Mouse (Mus musculus): ENCODE results near the gene Msmb.
"Not testable (repeated sequence)": the region's sequence is repeated elsewhere in the genome, so short reads cannot be mapped to it uniquely, and the experiment has no call there.

Gene Msmb

DNA sequence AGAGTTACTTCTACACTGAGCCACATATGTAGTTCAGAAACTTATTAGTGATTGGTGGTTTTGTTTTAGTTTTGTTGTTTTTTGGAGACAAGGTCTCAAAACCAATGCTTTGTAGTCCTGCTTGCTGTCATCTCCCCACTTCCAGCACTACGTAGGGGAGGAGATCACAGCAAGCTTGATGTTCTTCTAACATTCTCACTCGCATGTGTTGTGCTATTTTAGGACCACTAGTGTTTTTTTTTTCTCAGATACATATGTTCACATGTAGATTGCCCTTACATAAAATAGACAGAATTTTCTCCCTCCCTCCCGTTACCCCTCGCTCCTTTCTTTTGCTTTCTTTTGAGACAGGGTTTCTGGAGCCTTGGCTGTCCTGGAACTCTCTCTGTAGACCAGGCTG is 28.3 kb downstream of the Msmb start:
- intact Hi-C loops (cut with DNase I), result no loop called here

DNA sequence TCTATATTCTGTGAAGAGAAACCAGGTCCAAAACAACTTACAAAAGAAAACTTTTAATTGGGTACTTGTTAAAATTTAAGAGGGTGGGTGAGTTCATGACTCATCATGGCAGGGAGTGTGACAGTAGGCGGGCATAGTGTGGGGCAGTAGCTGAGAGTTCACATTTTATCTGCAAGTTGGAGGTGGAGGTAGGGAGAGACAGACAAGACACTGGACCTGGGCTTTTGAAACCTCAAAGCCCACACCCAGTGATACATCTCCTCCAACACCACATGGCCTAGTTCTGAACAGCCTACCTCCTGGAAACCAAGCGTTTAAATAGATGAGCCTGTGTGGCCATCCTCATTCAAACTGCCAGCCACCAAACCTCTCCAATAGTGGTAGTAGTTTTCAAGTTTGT is 33.5 kb downstream of the Msmb start:
- intact Hi-C loops (cut with DNase I), result no loop called here

DNA sequence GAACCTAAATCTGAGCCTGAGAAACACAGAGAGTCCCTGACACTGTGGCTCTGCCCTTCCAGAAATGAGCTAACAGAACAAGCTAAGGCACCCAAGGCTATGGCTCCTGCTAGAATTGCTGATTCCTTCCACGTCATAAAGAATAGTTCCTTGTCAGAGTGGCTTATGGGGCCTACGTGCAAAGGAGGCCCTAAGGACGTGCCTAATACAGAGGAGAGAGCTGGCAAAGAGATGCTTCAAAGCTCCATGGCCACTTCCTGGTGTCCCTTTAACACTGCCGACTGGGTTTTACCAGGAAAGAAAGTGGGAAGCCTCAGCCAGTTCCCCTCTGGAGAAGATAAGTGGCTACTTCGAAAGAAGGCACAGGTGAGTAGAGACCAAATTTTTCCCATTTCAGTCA is 34.8 kb downstream of the Msmb start:
- intact Hi-C loops (cut with DNase I), result not testable (repeated sequence)

DNA sequence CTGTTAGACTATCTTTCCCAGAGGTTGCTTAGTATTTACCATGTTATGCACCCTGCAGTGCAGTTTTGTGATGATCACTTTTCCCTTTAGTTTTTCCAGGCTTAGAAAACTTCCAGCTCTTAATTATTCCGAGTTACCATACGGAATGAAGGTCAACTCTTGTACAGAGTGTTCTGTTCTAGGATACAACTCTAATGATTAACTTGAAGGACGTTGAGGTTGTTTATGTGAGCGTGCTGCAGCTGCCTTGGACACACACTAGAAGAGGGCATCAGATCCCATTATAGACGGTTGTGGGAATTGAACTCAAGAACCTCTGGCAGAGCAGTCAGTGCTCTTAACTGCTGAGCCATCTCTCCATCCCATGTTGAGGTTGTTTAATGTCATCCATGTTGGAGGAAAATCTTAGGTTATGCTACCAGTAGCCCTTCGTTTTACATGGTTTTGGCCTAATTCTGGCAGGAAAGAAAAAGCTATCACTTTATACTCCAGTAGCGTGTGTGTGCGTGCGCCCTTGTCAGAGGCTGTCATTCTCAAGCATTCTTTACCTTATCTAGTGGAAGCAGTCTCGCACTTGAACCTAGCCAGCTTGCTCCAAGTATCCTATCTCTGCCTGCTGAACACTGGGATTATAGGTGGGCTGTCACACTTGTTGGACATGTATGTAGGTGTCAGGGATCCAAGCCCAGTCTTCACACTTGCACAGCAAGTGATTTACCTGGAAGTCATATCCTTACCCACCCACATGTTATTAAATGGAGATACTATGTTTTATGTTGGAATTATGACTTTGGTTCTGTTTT is 37.8 kb downstream of the Msmb start:
- intact Hi-C loops (cut with DNase I), result no loop called here

DNA sequence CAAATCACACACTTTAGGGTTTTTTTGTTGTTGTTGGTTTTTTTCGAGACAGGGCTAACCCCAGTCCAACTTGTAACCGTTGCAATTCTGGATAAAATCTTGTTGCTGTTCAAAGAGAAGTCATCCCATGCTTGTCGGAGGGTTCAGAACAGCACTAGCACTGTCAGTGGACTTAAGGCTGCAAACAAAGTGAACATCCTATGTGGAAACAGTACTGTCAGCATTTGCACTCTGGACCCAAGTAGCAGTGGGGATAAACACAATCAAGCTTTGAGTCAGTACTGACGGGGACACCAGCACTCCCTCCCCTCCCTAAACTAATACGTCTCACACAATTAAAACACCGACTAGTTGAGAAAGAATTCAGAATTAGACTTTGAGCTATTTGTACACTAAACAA is 39.0 kb downstream of the Msmb start:
- intact Hi-C loops (cut with DNase I), result no loop called here

DNA sequence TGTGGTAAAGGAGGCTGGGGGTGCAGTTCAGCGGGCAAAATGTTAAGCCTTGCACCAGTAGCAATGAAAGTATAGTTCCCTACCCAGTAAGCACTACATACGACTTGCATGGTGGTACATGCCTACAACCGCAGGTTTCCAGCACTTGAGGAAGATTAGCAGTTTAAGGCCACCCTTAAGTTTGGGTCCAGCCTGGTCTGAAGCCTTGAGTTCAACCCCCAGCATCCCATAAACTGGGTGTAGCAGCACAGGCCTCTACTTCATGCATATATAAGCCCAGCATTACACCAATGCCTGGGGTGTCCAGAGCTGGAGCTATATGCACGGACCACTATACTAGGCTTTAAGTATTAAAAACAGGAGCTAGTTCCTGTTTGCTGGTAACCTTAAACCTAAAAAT is 42.0 kb downstream of the Msmb start:
- intact Hi-C loops (cut with DNase I), result no loop called here

DNA sequence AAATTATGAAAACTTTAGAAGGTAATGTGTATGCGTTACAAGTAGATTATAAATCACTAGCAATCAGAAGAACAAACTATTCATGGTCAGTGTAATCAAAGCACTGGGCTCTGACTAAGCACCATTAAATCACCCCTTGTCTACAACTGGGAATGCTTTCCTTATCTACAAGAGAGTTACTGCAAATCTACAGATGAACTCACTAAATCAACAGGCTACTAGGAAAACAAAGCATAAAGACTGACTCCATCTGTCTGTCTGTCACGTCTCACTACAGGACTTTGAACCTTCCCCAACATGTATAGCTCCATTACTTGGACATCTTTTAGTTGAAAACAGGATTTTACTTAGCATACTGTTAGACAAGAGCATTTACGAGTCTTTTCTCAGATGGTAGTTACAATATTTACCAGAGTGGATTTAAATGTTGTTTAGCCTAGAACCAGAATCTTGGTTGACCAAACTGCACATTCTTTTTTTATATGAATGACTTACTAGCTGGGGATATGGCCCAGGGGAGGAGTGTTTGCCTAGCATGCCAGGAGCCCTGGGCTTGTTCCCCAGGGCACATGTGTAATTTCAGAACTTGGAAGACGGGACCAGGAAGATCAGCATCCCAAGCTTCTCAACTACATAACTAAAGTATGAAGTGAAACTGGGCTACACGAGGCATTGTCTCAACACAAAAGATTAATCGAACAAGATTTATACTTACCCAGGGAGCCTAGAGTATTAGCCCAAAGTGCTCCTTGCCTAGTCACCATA is 49.0 kb downstream of the Msmb start:
- intact Hi-C loops (cut with DNase I), result no loop called here

DNA sequence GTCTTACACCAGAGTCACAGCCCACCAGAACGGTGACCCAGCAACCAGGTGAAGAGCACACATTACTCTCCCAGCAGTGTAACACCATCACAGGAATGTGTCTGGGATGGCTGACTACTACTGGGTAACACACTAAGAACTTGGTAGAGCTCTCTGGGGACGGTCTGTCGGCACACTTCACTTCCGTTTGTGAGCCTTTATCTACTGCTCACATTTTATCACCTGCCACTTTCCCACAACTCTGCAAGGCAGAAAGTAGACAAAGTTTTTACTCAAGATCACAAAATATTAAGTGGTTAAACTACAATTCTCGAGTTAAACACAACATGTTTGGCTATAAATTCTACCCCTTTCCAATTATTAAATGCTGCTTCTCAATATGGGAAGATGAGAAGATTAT is 50.1 kb downstream of the Msmb start:
- intact Hi-C loops (cut with DNase I), result no loop called here

DNA sequence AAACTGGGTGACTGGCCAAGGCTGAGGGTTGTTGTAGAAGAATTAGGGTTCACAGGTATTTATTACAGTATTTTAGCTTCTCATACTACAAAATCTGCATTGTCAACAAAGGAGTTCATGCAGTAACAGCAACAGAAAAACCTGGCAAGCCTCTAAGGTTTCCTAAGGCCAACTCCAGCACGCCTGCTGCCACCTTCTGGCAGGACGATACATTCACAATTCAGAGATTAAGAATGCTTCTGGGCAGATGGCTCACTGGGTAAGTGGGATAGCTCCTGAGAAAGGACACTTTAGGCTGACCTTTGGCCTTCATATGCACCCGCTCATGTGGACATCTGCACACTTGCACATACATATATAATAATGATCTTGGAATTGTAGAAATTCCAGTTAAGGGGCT is 50.6 kb downstream of the Msmb start:
- intact Hi-C loops (cut with DNase I), result no loop called here

DNA sequence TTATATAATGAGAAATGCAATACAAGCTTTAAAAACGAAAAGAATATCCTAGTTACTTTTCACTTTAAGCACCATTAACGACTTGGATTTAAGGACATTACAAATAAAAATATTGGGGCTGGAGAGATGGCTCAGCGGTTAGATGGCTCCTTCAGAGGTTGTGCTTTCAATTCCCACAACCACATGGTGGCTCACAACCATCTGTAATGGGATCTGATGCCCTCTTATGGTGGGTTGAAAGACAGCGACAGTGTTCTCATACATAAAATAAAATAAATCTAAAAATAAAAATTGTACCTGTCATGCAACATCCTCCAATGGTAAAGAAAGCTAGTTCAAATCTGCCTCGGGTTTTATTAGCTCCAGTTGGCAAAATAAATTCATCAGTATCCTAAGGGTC is 51.7 kb downstream of the Msmb start:
- intact Hi-C loops (cut with DNase I), result not testable (repeated sequence)

DNA sequence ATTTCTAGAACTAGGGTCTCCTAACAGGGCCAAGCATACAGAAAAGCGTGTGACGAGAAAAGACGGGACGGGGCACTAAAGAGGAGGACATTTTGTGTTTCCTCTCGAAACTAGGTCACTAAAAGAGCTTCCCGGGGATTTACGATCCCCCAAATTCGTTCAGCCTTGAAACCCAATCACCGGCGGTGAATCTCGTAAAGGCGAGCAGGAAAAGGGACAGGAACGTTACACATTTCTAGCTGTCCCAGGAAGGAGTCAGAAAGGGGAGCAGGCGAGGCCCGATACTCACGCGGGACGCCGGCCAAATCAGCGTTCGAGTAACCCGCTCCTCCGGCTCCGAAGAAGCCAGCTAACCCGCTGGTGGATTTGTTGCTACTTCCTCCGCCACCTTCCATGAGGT is 59.5 kb downstream of the Msmb start:
- intact Hi-C loops (cut with DNase I), result no loop called here

DNA sequence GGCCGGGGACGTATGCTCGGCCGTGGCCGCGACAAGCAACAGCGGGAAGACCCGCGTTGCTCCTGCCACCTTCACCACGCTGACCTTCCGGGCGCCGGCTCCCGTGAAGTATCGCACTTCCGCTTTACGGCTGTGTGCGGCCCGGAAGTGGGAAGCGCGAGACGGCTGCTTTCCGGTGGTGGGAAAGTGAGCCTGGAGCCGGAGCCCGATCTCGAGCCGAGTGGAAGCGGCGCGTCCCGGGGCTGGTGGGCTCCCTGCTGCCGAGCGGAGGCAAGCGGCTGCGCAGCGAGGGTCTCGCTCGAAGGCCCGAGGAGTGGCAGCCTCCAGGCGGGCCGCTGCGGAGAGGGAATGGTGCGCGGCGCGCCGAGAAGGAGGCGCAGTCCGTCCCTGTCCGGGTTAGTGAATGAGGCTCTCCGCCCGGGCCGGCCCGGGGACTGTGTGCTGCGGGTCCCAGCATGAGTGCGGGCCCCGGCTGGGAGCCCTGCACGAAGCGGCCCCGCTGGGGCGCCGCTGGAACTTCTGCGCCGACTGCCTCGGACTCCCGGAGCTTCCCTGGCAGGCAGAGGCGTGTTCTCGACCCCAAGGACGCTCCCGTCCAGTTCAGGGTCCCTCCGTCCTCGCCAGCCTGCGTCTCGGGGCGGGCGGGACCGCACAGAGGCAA is 60.1 kb downstream of the Msmb start, which contains the start of the genes Timm23 and Parg:
Timm23 (minus strand) TSS at position 108 of the 661 bp plus-strand sequence.
Parg (plus strand) TSS at position 159 of the 661 bp plus-strand sequence.
- intact Hi-C loops (cut with DNase I), result no loop called here
